Mouse (Mus musculus): ENCODE data around the gene 1700015G11Rik. TPM values are rescaled to one million over a fixed set of nuclear protein-coding genes. Genes with fewer than 3 reads are reported as not detected.

Gene 1700015G11Rik
- polyA plus RNA-seq (2014; fragmentation: Illumina TruSeq; extraction: RNeasy Lipid Tissue Mini Kit (QIAGEN cat#74804); ENCODE audit: low read depth, low replicate concordance), result 944 TPM

DNA sequence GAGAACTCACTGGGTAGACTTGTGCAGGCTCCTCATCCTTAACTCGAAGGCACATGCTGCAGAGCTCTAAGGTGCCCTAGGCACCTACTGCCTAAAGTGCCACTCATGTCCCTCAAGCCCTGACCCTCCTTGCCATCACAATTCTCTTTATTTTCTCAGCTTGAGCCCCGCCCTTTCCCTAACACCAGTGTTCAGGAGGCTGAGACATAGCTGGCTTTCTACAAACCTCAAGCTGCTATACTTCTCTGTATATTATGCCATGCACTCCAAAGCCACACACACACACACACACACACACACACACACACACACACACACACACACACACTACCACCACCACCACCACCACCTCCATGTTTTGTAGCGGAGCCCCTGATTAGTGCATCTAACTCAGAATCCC is at the start of gene 1700015G11Rik:
Gene 1700015G11Rik, minus strand, starts transcription at position 101 of the 400 bp plus-strand sequence.

DNA sequence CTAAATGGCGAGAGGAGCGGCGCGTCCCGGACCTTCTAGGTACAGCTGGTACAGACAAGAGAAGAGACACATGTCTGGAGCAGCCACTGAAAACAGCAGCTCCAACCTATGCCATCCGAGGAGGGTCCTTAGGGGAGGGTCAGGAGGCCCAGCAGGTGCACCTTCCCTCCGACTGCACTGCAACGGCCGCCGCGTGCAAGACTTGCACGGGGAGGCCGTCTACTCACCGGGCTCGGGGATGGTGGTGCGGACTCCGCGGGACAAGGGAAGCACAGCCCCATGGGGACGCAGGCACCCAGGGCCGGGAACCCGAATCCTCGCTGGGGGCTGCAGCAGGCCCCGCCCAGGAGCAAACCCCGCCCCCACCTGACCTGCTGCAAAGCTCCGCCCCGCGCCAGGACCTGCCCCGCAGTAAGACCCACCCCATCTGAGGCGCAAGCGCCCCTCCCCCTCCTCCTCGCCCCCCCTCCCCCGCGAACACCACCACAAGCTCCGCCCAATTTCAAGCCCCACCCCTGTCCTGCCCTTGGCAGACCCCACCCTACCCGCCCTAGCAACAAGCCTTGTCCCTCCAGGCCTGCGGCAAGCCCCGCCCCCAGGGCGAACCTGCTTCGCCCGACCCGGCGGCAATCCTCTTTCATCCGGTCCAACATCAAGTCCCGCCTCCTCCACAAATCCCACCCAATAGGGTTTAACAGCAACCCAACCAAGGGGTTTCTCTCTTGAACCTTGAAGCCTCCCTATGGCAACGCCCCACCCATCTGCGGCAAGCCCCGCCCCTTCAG is 9.8 kb downstream of the 1700015G11Rik start, which contains the start of gene Svip:
Gene Svip, minus strand, starts transcription at position 508 of the 785 bp plus-strand sequence.

Other genes starting within 250 kb of the 1700015G11Rik start
- gene Gas2, start 153.7 kb downstream of the 1700015G11Rik start, polyA plus RNA-seq (2014; fragmentation: Illumina TruSeq; extraction: RNeasy Lipid Tissue Mini Kit (QIAGEN cat#74804); ENCODE audit: low read depth, low replicate concordance), result 12.1 TPM
- 1.5 TPM for gene Fancf, start 153.5 kb downstream of the 1700015G11Rik start, polyA plus RNA-seq (2014; fragmentation: Illumina TruSeq; extraction: RNeasy Lipid Tissue Mini Kit (QIAGEN cat#74804); ENCODE audit: low read depth, low replicate concordance)
- gene Svip, start 9.7 kb downstream of the 1700015G11Rik start, polyA plus RNA-seq (2014; fragmentation: Illumina TruSeq; extraction: RNeasy Lipid Tissue Mini Kit (QIAGEN cat#74804); ENCODE audit: low read depth, low replicate concordance), result 250 TPM

Measured in testis, adult 10 weeks (tissue).